Mouse (Mus musculus): ENCODE data around the gene Dlgap4. TPM values are rescaled to one million over a fixed set of nuclear protein-coding genes. Genes with fewer than 3 reads are reported as not detected.

The Dlgap4 gene
- polyA plus RNA-seq, 1 experiment, result 67.9 TPM

GRCm38 (mm10) chr2:156737976-156738375 is 124.5 kb downstream of the Dlgap4 start:
- no peak for DNase-seq (ENCODE audit: low read depth)

- no peak for DNase-seq (ENCODE audit: low read depth)
These were observed 127.8 kb downstream of the Dlgap4 start for GRCm38 (mm10) chr2:156741265-156741664.

GRCm38 (mm10) chr2:156741998-156742397 is 128.5 kb downstream of the Dlgap4 start:
- DNase-seq (ENCODE audit: low read depth), result no peak

- no peak for DNase-seq (ENCODE audit: low read depth)
These were observed 129.7 kb downstream of the Dlgap4 start for GRCm38 (mm10) chr2:156743248-156743647.

GRCm38 (mm10) chr2:156744414-156744813 is 130.9 kb downstream of the Dlgap4 start:
- DNase-seq (ENCODE audit: low read depth), result no peak

GRCm38 (mm10) chr2:156747315-156747714 is 133.8 kb downstream of the Dlgap4 start:
- DNase-seq (ENCODE audit: low read depth), result no peak

GRCm38 (mm10) chr2:156749687-156750086 is 136.2 kb downstream of the Dlgap4 start:
- DNase-seq (ENCODE audit: low read depth), result no peak

GRCm38 (mm10) chr2:156756937-156757336 is 143.4 kb downstream of the Dlgap4 start:
- no peak for DNase-seq (ENCODE audit: low read depth)

GRCm38 (mm10) chr2:156760843-156761505 is 147.5 kb downstream of the Dlgap4 start:
- DNase-seq (ENCODE audit: low read depth), result no peak

GRCm38 (mm10) chr2:156761521-156762278 is 148.2 kb downstream of the Dlgap4 start:
- no peak for DNase-seq (ENCODE audit: low read depth)

GRCm38 (mm10) chr2:156762499-156762898 is 149.0 kb downstream of the Dlgap4 start:
- no peak for DNase-seq (ENCODE audit: low read depth)

GRCm38 (mm10) chr2:156763101-156763500 is 149.6 kb downstream of the Dlgap4 start:
- DNase-seq (ENCODE audit: low read depth), result no peak

GRCm38 (mm10) chr2:156764022-156764421 is 150.5 kb downstream of the Dlgap4 start:
- no peak for DNase-seq (ENCODE audit: low read depth)

- DNase-seq (ENCODE audit: low read depth), result no peak
These were observed 151.2 kb downstream of the Dlgap4 start for GRCm38 (mm10) chr2:156764747-156765146.

GRCm38 (mm10) chr2:156765593-156765992 is 152.1 kb downstream of the Dlgap4 start:
- DNase-seq (ENCODE audit: low read depth), result no peak

GRCm38 (mm10) chr2:156766227-156767019 is 152.9 kb downstream of the Dlgap4 start:
- DNase-seq (ENCODE audit: low read depth), result no peak

- DNase-seq (ENCODE audit: low read depth), result no peak
These were observed 153.6 kb downstream of the Dlgap4 start for GRCm38 (mm10) chr2:156767108-156767507.

- no peak for DNase-seq (ENCODE audit: low read depth)
These were observed 155.8 kb downstream of the Dlgap4 start for GRCm38 (mm10) chr2:156769274-156769673.

GRCm38 (mm10) chr2:156773470-156773869 is 160.0 kb downstream of the Dlgap4 start:
- no peak for DNase-seq (ENCODE audit: low read depth)

GRCm38 (mm10) chr2:156774035-156774737 is 160.7 kb downstream of the Dlgap4 start:
- DNase-seq (ENCODE audit: low read depth), result no peak

GRCm38 (mm10) chr2:156774738-156775454 is 161.4 kb downstream of the Dlgap4 start, which contains the start of gene Myl9:
Myl9 (plus strand) TSS chr2:156775420.
- DNase-seq (ENCODE audit: low read depth), result no peak
